Mouse (Mus musculus): ENCODE measurements around the gene Arid1a.
A peak's percentile ranks its signal among the peaks of the same experiment; 100 is the strongest.

Arid1a gene

DNA sequence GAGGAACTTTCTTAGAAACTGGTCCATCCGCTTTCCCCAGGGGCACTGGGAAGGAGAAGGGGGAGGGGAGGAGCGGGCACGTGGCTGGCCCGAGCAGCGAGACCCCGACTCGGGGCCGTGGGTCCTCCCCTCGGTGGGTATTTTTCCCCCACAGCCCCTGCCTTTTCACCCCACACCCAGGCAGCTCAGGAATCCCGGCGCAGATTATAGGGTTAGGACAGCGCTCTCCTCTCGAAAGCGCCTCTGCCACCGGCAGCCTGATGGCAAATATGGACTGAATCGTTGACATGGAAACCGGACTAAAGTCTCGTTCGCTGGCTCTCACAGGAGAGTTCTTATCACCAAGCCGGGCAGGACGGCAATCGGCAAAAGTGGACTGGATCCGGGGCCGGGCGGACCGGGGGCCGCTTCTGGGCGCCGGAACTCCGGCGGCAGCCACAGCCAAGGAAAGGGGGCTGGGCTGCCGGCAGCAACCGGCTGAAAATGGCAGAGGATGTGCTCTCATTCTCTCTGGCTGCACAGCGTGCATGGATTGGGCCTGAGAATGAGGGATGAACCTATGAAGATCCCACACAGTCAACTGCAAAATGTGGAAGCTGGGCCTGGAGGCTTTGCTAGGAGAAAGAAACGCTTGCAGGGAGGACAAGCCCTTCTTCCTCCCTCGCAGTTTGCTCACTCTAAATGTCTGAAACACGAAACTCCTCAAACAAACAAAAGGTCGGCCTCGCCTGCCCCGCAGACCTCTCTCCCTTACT, at the start of gene Arid1a:
Gene Arid1a, minus strand, starts transcription at position 256 of the 755 bp plus-strand sequence.
- peak; percentile 85 for DNase-seq (ENCODE audit: extremely low spot score, low read depth, low spot score)

- no peak for DNase-seq (ENCODE audit: extremely low spot score, low read depth, low spot score)
Measured at GRCm38 (mm10) chr4:133804401-133805263, 48.1 kb upstream of the Arid1a start.

DNA sequence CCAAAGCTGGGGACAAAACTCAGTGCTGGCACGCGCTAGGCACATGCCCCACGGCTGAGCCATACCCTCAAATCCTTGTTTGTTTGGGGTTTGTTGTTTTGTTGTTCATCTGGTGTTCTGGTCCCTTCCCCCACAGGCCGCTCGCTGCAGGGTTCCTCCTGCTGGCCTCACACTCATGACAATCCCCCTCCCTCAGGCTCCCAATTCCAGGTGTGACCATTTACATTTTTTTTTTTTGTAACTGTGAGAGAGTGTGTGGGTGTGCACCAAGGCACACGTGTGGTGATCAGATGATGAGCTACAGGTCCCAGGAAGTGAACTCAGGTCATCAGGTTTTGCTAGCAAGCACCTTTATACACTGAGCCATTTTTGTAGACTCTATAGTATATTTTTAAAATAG, 44.0 kb upstream of the Arid1a start:
- no peak for DNase-seq (ENCODE audit: extremely low spot score, low read depth, low spot score)

GRCm38 (mm10) chr4:133793269-133793668, 36.7 kb upstream of the Arid1a start:
- DNase-seq (ENCODE audit: extremely low spot score, low read depth, low spot score): no peak

GRCm38 (mm10) chr4:133774570-133775554, 18.3 kb upstream of the Arid1a start:
- no peak for DNase-seq (ENCODE audit: extremely low spot score, low read depth, low spot score)

DNA sequence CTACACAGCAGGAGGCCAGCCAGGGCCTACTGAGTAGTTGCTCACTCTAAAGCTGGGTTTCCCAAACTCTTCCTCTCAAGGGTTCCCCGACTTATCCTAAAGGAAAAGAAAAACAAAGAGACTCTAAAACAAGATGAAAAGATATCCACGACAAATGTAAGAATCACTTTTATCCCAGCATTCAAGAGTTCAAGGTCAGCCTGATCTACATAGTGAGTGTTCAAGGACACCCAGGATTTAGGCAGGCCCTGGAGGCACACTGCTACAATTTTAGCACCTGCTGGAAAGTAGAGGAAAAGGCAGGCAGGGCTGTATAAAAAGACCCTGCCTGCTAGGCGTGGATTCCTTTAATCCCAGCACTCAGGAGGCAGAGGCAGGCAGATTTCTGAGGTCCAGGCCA, 12.6 kb upstream of the Arid1a start:
- DNase-seq (ENCODE audit: extremely low spot score, low read depth, low spot score): no peak

- DNase-seq (ENCODE audit: extremely low spot score, low read depth, low spot score): no peak
Measured at GRCm38 (mm10) chr4:133763112-133763511, 6.5 kb upstream of the Arid1a start.

DNA sequence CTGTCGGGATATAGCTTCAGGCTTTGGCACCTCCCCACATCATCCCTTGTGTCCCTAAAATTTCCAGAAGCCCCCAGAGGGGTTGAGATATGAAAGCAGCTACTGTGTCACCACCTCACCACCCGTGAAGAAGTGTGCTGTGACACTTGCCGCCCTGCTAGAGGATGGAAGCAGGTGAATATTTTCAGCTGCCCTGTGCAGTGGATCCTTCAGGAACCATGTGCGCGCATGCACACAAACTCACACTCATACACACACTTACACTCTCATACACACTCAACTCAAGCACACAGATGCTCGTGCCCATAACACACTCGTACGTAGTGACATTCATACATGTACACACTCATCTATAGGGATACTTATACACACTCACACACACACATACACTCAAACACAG, 3.1 kb upstream of the Arid1a start:
- no peak for DNase-seq (ENCODE audit: extremely low spot score, low read depth, low spot score)

DNA sequence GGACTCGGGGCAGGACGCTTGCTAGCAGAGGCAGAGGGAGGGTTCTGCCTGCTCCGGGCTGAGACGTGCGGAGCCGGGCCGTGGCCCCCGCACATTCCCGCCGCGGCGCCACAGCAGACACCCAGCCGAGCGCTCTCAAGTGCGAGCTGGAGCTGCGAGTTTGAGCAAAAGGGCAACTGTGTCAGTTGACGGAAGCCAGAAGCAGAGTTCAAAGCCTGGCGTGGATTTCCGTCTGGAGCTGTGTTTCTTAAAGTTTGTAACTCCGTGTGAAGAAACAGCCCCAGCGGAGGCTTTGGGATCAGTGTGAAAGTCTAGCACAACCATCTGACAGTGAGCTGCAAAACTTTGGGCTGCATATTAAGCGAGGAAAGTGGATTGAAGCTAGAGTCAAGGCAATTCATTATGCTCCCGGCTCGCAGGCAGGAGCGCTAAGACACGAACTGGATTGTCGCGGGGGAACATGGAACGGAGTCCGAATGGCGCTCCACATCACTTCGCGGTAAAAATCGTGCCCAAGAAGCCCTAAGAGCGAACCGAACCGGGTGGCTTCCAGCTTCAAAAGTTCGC, 783 bp upstream of the Arid1a start:
- peak; percentile 93 for DNase-seq (ENCODE audit: extremely low spot score, low read depth, low spot score)

DNA sequence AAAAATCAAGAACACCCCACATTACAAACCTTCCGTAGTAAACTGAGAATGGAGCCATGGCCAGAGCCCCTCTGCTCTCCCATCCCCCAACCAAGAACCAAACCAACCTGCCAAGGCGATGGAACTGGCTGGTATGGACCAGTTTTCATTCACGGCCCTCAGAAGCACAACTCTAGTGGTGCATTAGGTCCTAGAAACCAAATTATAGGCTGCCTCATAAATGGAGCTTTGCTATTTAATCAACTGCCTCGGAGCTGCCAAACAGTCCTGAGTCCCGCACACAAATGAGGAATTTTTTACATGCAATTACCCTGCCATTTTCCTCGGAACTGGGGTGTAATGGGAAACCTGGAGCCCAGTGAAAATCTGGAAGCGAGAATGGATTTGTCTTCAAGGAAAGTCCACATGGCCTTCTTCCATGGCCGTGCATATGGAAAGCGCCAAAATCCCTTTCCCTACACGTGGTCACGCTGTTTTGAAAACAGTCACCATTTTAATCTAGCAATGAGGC, 653 bp downstream of the Arid1a start:
- no peak for DNase-seq (ENCODE audit: extremely low spot score, low read depth, low spot score)

GRCm38 (mm10) chr4:133754871-133755765, 1.5 kb downstream of the Arid1a start:
- no peak for DNase-seq (ENCODE audit: extremely low spot score, low read depth, low spot score)

DNA sequence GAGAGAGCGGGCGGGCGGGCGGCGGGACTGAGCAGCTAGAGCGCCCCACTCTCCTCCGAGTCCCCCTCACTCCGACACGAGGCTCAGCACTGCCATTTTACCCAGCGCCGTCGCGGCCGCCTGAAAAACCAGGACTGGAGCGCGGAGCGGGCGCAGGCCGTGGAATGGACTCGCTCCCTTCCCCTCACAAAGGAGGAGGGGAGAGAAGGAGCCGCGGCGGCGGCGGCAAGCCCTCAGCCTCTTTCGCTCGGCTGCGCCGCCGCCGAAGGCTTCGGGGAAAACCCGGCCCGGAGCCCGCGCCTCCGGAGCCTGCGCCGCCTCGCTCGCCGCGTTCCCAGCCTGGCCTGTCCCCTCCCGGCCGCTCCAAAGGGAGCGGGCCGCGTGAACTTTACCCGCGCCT, 2.3 kb downstream of the Arid1a start:
- peak; percentile 88 for DNase-seq (ENCODE audit: extremely low spot score, low read depth, low spot score)

- DNase-seq (ENCODE audit: extremely low spot score, low read depth, low spot score): no peak
Measured at GRCm38 (mm10) chr4:133753375-133754190, 3.0 kb downstream of the Arid1a start.

- no peak for DNase-seq (ENCODE audit: extremely low spot score, low read depth, low spot score)
Measured at GRCm38 (mm10) chr4:133752449-133753374, 3.9 kb downstream of the Arid1a start.

- DNase-seq (ENCODE audit: extremely low spot score, low read depth, low spot score): no peak
Measured at GRCm38 (mm10) chr4:133751521-133752448, 4.8 kb downstream of the Arid1a start.

- DNase-seq (ENCODE audit: extremely low spot score, low read depth, low spot score): no peak
Measured at GRCm38 (mm10) chr4:133750184-133750775, 6.3 kb downstream of the Arid1a start.
